Mouse (Mus musculus): Measurements from ENCODE around the gene B3gnt2.
A peak's percentile ranks its signal among the peaks of the same experiment; 100 is the strongest.

The B3gnt2 gene

DNA sequence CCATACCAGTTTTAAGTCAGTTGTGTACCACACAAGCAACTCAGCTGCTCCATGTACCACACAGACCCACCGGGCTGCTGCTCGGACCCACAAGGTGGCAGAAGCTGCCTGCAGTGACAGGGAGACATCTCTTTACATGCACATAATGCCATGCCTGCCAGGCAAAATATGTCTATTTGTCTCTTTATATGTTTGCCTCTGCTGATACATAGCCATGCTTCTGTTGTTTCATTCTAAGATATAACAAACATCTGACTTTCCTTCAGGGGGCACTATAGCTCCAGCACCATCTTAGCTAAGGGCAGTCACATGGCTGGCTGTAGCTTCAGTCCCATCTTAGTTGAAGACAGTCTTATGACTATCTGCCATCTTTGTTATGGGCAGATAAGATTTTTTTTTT, 150.2 kb downstream of the B3gnt2 start:
- DNase-seq, result peak; percentile 82
